Mouse (Mus musculus): ENCODE data around the gene Slc26a10.

- no peak for TF ChIP-seq CTCF (conservative IDR thresholded peaks at IDR 0.05; ENCODE audit: low read length)
- TF ChIP-seq NANOG (IDR thresholded peaks at IDR 0.05; ENCODE audit: borderline replicate concordance, low read length) = no peak
- TF ChIP-seq POU5F1 (IDR thresholded peaks at IDR 0.05; ENCODE audit: borderline replicate concordance, low read length) = no peak
Measured at GRCm38 (mm10) chr10:127145303-127145702, 35.1 kb downstream of the Slc26a10 start.
